Mouse (Mus musculus): ENCODE data around the gene Rcan1.

Rcan1 gene

GRCm38 (mm10) chr16:92348941-92349340 is 121.7 kb downstream of the Rcan1 start:
- no peak for DNase-seq (ENCODE audit: low read depth, low spot score)

GRCm38 (mm10) chr16:92346297-92346916 is 124.3 kb downstream of the Rcan1 start:
- DNase-seq (ENCODE audit: low read depth, low spot score) = no peak

- no peak for DNase-seq (ENCODE audit: low read depth, low spot score)
Observed at GRCm38 (mm10) chr16:92345177-92345576, 125.5 kb downstream of the Rcan1 start.
